Mouse (Mus musculus): ENCODE measurements around the gene Tvp23b. TPM values are rescaled to one million over a fixed set of nuclear protein-coding genes. Genes with fewer than 3 reads are reported as not detected.

Tvp23b gene
- polyA plus RNA-seq, 1 experiment from 2014 or later = 53.4 TPM

DNA sequence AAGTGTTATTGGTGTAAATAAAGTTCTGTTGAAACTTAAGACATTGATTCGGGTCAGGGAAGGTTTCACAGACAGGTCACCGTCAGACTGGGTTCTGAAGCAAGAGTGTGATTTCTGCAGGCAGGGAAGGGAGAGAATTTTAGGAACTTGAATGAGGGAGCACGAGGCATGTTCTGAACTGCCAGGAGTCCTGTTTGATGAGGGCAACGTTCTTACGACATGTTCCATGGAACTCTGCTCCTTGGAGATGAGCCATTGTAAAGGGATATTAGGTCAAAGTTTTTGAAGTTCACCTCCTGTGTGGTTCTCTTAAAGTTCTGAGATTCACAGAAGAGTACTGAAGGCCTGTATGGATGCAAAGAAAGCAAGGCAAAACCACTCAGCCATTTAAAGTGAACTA lies 51.9 kb downstream of the Tvp23b start:
- H3K36me3 ChIP-seq (ENCODE audit: control insufficient read depth, insufficient read depth) = no peaks in the 10 kb centered on the region
- no peak overlapping the region for H3K9ac ChIP-seq (ENCODE audit: low read depth, low read length)
- H3K4me3 ChIP-seq (ENCODE audit: low read depth, low read length) = no peak overlapping the region
- H3K4me2 ChIP-seq (replicated peaks; ENCODE audit: low read depth) = no peak overlapping the region
- H3K4me1 ChIP-seq (replicated peaks; ENCODE audit: control insufficient read depth, insufficient read depth, low read length) = no peaks in the 10 kb centered on the region
- ATAC-seq = no peak
- H3K9me3 ChIP-seq (ENCODE audit: control insufficient read depth) = no peaks in the 10 kb centered on the region
- H3K27me3 ChIP-seq (replicated peaks; ENCODE audit: control insufficient read depth, insufficient read depth, low read length) = peaks cover 4% of the 10 kb centered on the region; the same call in 1 of the 2 replicates
- no peak for TF ChIP-seq CTCF (IDR thresholded peaks at IDR 0.05; ENCODE audit: low read depth)
- WGBS = 79% methylated on average over 5 of the region's 5 CpGs
- H3K27ac ChIP-seq (ENCODE audit: low read depth, low read length) = no peak overlapping the region

DNA sequence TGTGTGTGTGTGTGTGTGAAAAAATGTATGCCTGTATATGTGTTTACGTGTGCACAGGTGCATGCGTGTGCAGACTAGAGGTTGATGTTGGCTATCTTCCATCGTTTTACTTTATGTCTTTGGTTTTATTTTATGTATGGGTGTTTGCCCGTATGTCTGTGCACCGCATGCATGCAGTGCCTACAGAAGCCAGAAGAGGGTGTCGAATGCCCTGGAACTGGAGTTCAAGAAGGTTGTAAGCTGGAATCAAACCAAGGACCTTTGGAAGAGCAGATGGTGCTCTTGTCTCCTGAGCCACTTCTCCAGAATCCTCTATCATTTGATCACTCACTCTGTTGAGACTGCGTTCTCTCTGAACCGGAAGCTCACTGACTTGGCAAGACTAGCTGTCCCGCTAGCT lies 53.8 kb downstream of the Tvp23b start:
- Histone ChIP-seq H3K27ac (ENCODE audit: low read depth, low read length) (no peak overlapping the region), H3K9ac (ENCODE audit: low read depth, low read length) (no peak overlapping the region), H3K9me3 (ENCODE audit: control insufficient read depth) (no peaks in the 10 kb centered on the region), H3K27me3 (replicated peaks; ENCODE audit: control insufficient read depth, insufficient read depth, low read length) (peaks cover 4% of the 10 kb centered on the region; the same call in 1 of the 2 replicates), H3K4me2 (replicated peaks; ENCODE audit: low read depth) (no peak overlapping the region), H3K4me3 (ENCODE audit: low read depth, low read length) (no peak overlapping the region), H3K4me1 (replicated peaks; ENCODE audit: control insufficient read depth, insufficient read depth, low read length) (no peaks in the 10 kb centered on the region), H3K36me3 (ENCODE audit: control insufficient read depth, insufficient read depth) (no peaks in the 10 kb centered on the region)
- 90% methylated on average over 9 of the region's 9 CpGs for WGBS
- no peak for ATAC-seq
- peak; percentile 45 for TF ChIP-seq CTCF (IDR thresholded peaks at IDR 0.05; ENCODE audit: low read depth)

DNA sequence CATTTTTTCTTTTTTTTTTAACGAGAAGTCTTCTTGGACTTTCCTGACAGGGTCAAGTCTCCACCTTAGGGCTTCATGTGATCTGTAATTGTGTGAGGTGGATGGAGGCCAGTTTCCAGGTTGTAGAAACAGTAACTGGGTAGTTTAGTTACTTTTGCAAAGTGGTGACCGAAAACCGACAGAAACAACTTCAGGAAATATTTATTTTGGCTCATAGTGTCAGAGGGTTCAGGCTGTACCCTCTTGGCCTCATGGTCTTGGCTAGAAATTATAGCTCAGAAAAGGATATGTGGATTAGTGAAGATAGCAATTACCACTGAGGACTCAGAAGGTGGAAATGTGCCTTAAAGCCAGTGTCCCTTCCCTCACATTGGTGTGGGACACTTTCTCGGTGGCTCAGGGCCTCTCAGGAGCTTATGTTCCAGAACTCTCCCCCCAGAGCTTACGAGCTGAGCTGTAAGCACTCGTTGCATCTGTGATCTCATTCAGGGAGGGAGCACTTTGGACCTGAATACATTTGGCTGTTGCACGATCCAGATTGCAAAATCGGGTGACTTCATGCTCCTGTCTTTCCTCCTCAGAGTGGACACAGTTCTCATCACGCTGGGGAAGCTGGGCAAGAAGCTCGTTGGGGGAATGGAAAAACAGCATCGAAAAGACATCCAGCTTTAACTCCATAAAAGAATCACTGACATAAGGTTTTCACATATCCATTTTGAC lies 55.7 kb downstream of the Tvp23b start:
- H3K27ac ChIP-seq (ENCODE audit: low read depth, low read length) = no peak overlapping the region
- H3K4me1 ChIP-seq (replicated peaks; ENCODE audit: control insufficient read depth, insufficient read depth, low read length) = no peaks in the 10 kb centered on the region
- no peak overlapping the region for H3K9ac ChIP-seq (ENCODE audit: low read depth, low read length)
- ATAC-seq = no peak
- WGBS = 82% methylated on average over 11 of the region's 11 CpGs
- H3K4me2 ChIP-seq (replicated peaks; ENCODE audit: low read depth) = no peak overlapping the region
- peaks cover 4% of the 10 kb centered on the region; the same call in 1 of the 2 replicates for H3K27me3 ChIP-seq (replicated peaks; ENCODE audit: control insufficient read depth, insufficient read depth, low read length)
- H3K4me3 ChIP-seq (ENCODE audit: low read depth, low read length) = no peak overlapping the region
- no peaks in the 10 kb centered on the region for H3K36me3 ChIP-seq (ENCODE audit: control insufficient read depth, insufficient read depth)
- TF ChIP-seq CTCF (IDR thresholded peaks at IDR 0.05; ENCODE audit: low read depth) = no peak
- no peaks in the 10 kb centered on the region for H3K9me3 ChIP-seq (ENCODE audit: control insufficient read depth)

DNA sequence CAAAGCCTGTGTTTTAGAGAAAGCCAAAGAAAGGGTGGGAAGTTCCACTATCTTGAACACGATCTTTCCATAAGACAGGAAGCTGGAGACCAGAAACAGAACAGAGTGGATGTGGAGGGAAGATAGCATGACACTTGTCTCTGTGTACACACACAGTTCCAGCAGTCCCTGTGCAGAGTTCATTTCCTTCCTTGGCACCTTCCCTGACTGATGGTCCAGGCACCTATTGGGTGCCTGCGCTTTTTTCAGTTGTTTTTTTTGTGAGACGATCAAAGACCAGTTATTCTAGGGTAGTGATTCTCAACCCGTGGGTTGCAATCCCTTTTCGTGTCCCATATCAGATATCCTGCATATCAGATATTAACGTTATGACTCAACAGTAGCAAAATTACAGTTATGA lies 58.7 kb downstream of the Tvp23b start:
- no peak for ATAC-seq
- Histone ChIP-seq H3K4me3 (ENCODE audit: low read depth, low read length) (no peak overlapping the region), H3K4me2 (replicated peaks; ENCODE audit: low read depth) (no peak overlapping the region), H3K27ac (ENCODE audit: low read depth, low read length) (no peak overlapping the region), H3K9ac (ENCODE audit: low read depth, low read length) (no peak overlapping the region), H3K4me1 (replicated peaks; ENCODE audit: control insufficient read depth, insufficient read depth, low read length) (no peaks in the 10 kb centered on the region), H3K27me3 (replicated peaks; ENCODE audit: control insufficient read depth, insufficient read depth, low read length) (peaks cover 4% of the 10 kb centered on the region; the same call in 1 of the 2 replicates), H3K36me3 (ENCODE audit: control insufficient read depth, insufficient read depth) (no peaks in the 10 kb centered on the region), H3K9me3 (ENCODE audit: control insufficient read depth) (no peaks in the 10 kb centered on the region)
- TF ChIP-seq CTCF (IDR thresholded peaks at IDR 0.05; ENCODE audit: low read depth) = no peak
- WGBS = 76% methylated on average over 6 of the region's 6 CpGs

DNA sequence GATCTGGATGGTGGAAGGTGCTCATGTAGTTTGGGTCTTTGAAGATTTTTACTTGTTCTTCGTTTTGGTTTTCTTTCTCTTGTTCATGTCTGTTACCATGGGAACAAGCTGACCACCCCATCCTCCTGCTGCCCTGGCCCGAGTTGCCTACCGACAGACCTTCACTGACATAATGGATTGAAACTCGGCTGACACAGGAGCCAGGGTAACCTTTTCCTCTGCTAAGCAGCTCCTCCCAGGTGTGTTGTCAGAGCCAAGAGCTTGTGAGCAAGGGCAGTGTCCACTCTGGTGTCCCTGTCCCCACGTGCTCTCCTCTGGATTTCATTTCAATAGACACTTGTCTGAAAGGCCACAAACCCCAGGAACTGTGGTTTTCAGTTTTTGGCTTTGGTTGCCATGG lies 59.7 kb downstream of the Tvp23b start:
- Histone ChIP-seq H3K27ac (ENCODE audit: low read depth, low read length) (no peak overlapping the region), H3K27me3 (replicated peaks; ENCODE audit: control insufficient read depth, insufficient read depth, low read length) (peaks cover 4% of the 10 kb centered on the region; the same call in 1 of the 2 replicates), H3K36me3 (ENCODE audit: control insufficient read depth, insufficient read depth) (no peaks in the 10 kb centered on the region), H3K9me3 (ENCODE audit: control insufficient read depth) (no peaks in the 10 kb centered on the region), H3K9ac (ENCODE audit: low read depth, low read length) (no peak overlapping the region), H3K4me2 (replicated peaks; ENCODE audit: low read depth) (no peak overlapping the region), H3K4me1 (replicated peaks; ENCODE audit: control insufficient read depth, insufficient read depth, low read length) (no peaks in the 10 kb centered on the region), H3K4me3 (ENCODE audit: low read depth, low read length) (no peak overlapping the region)
- no peak for TF ChIP-seq CTCF (IDR thresholded peaks at IDR 0.05; ENCODE audit: low read depth)
- 73% methylated on average over 5 of the region's 5 CpGs for WGBS
- ATAC-seq = no peak

DNA sequence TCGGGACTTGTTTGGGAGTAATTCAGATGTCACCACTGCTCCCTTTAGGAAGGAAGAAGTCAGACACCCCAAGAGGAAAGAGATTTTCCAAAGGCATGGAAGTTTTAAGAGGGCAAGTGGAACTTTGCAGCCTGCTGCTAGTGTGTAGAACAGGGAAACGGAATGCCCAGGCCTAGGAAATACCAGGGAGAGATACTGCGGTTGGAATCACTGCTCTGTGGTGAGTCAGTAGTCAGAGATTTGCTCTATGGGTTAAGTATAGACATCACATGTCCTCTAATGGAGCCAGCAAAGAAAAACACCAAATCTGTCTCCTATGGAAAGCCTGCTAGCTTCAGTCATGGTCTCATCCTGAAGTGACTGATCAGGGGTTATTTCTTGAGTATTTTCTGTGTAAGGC lies 60.9 kb downstream of the Tvp23b start:
- no peaks in the 10 kb centered on the region for H3K36me3 ChIP-seq (ENCODE audit: control insufficient read depth, insufficient read depth)
- no peaks in the 10 kb centered on the region for H3K9me3 ChIP-seq (ENCODE audit: control insufficient read depth)
- H3K27me3 ChIP-seq (replicated peaks; ENCODE audit: control insufficient read depth, insufficient read depth, low read length) = no peaks in the 10 kb centered on the region
- H3K4me1 ChIP-seq (replicated peaks; ENCODE audit: control insufficient read depth, insufficient read depth, low read length) = no peaks in the 10 kb centered on the region
- no peak for ATAC-seq
- no peak overlapping the region for H3K4me3 ChIP-seq (ENCODE audit: low read depth, low read length)
- H3K9ac ChIP-seq (ENCODE audit: low read depth, low read length) = no peak overlapping the region
- H3K27ac ChIP-seq (ENCODE audit: low read depth, low read length) = no peak overlapping the region
- 84% methylated on average over 3 of the region's 3 CpGs for WGBS
- no peak overlapping the region for H3K4me2 ChIP-seq (replicated peaks; ENCODE audit: low read depth)
- TF ChIP-seq CTCF (IDR thresholded peaks at IDR 0.05; ENCODE audit: low read depth) = no peak

All from intestine, postnatal 0 days (tissue).